Mouse (Mus musculus): ENCODE results near the gene Ctnnbip1. TPM values are rescaled to one million over a fixed set of nuclear protein-coding genes. Genes with fewer than 3 reads are reported as not detected.

Gene Ctnnbip1
- total RNA-seq (2021): 10 to 100 TPM; 61.4 to 76.9 TPM
- long read RNA-seq, experiment 1, transcript Ctnnbip1-201 (5 exons, 2,674 nt): major isoform, 152 of 173 reads
- long read RNA-seq, experiment 1, partial matches to known transcripts: 2 of 173 reads
- long read RNA-seq, experiment 1, other reads (novel, unspliced or antisense): 15 of 173 reads
- long read RNA-seq, experiment 2, transcript Ctnnbip1-201 (5 exons, 2,674 nt): major isoform, 147 of 175 reads
- long read RNA-seq, experiment 2, partial matches to known transcripts: 12 of 175 reads
- long read RNA-seq, experiment 2, other reads (novel, unspliced or antisense): 14 of 175 reads

- DNase-seq: peak; percentile 97
These were observed at the start of gene Ctnnbip1 for GRCm38 (mm10) chr4:149517868-149518340. Ctnnbip1 (plus strand) TSS chr4:149518236.

DNA sequence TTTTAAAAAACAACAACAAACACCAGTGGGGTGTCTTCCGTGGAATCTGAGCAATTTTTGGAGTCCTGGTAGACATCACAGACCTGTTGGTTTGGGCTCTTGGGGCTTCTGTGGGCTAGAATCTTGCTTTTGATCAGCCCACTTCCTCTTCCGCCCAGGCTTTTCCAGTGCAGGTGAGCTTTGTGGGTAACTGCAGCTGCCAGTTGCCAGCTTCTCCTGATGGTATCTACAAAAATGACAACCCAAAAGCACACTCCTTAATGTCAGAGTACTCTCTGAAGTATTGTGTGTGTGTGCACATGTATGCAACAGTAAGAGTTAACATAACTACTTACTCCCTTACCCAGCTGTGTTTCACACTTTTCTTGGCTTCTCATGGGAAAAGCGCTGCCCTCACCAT is 48.5 kb upstream of the Ctnnbip1 start:
- no peak for DNase-seq

- DNase-seq: no peak
These were observed 42.9 kb upstream of the Ctnnbip1 start for GRCm38 (mm10) chr4:149475096-149475495.

DNA sequence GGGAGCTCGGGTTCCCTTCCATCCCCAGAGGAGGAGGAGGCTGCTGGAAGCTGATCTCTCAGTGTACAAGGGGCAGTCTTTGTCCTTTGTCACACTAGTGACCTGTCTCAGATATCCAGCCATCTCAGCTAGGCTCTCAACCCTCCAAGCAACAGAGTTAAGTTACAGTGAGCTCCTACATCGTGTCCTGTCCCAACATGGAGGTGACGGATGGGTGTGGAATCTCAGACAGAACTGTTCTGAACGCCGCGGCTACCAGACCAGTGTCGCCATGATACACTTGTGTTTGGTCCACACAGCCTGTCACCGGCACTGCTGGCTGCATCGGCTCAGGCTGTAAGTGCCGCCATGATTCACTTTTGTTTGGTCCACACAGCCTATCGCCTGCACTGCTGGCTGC is 41.0 kb upstream of the Ctnnbip1 start, which contains the start of gene Tmem274:
TSS of gene Tmem274 (plus strand) at position 301 of the 400 bp plus-strand sequence.
- DNase-seq: no peak

GRCm38 (mm10) chr4:149484566-149484965 is 33.5 kb upstream of the Ctnnbip1 start:
- DNase-seq: no peak

DNA sequence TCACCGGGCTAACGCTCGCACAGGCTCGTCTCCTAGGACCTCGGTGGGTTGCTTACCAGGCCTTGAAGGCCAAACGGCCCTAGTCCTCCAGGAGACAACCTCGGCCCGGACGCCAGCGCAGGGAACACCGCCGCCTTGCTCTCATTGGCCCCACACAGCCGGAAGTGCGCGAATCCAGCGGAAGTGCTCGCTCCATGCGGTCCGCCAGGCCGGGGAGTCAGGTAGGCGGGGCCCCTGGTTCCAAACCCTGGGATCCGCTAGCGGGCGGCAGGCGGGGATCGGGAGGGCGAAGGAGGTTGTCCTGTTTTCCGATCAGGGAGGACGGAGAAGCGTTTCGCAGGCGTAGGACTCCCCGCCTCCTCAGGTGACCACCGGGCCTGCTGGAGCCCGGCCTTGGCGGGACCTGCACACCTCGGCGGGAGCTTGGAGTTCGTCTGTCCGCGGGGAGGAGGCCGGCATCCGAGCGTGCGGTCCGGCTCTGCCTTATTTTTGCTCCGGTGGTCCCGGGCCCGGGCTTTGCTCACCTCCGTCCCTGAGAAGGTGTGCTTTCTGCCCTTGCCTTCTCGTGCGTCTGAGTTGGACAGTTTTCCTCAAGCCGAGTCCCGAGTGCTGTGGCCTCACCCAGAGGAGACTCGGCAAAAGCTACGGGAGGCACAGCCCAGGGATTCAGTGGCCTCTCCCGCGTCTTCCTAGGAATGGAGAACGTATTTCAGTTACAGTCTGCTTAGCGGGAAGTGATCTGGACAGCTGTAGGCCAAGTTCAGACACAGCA is 32.8 kb upstream of the Ctnnbip1 start, which contains the start of the genes Nmnat1 and Lzic:
TSS of gene Nmnat1 (minus strand) at position 150 of the 772 bp plus-strand sequence.
TSS of gene Lzic (plus strand) at position 177 of the 772 bp plus-strand sequence.
- DNase-seq: peak; percentile 93

- DNase-seq: no peak
These were observed 32.2 kb upstream of the Ctnnbip1 start for GRCm38 (mm10) chr4:149485825-149486206.

- no peak for DNase-seq
These were observed 30.3 kb upstream of the Ctnnbip1 start for GRCm38 (mm10) chr4:149487729-149488128.

GRCm38 (mm10) chr4:149489415-149490240 is 28.4 kb upstream of the Ctnnbip1 start:
- DNase-seq: no peak

DNA sequence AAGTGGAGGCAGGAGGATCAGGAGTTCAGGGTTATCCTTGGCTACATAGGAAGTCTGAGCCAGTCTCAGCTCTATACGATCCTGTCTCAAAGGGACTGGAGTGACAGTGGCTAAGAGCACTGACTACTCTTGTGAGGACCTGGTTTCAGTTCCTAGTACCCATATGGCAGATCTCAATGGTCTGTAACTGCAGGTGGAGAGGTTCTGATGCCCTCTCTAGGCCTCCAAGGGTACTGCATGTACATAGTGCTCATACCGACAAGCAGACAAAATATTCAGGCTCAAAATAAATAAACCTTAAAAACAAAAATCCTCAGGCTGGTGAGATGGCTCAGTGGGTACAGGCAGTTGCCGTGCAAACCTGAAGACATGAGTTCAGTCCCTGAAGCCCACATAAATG is 26.9 kb upstream of the Ctnnbip1 start:
- no peak for DNase-seq

DNA sequence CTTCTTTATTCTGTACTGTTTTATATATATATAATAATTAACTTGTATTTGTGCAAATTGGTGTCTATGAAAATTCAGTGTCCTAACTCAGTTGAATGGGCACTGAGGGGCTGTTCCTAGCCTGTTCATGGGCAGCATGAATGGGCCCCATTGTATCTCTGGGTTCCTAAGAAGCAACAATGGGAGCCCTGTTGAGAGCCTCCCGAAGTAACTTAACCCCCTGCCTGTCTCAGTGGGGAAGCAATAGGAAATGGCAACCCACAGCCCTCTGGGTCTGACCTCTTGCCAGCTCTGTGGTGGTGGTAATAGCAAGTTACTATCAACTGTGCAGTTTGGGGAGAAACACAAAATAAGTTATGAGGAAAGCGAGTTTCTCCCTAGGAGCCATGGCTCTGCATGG is 21.4 kb upstream of the Ctnnbip1 start:
- no peak for DNase-seq

GRCm38 (mm10) chr4:149498901-149499300 is 19.1 kb upstream of the Ctnnbip1 start:
- no peak for DNase-seq

GRCm38 (mm10) chr4:149499790-149500189 is 18.2 kb upstream of the Ctnnbip1 start:
- no peak for DNase-seq

DNA sequence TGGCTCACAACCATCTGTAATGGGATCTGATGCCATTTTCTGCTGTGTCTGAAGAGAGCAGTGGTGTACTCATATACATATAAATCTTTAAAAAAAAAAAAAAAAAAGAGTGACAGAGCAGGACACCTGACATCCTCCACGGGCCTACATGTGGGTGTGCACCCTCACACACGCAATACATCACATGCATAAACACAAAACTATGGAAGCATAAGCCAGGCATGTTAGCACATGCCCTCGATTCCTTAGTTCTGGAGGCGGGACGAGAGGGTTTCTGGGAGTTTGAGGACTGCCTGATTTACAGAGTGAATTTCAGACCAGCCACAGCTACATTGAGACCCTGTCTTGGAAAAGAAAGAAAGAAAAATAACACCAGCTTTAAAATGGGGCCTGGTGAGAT is 13.7 kb upstream of the Ctnnbip1 start:
- no peak for DNase-seq

GRCm38 (mm10) chr4:149504858-149505257 is 13.2 kb upstream of the Ctnnbip1 start:
- DNase-seq: no peak

GRCm38 (mm10) chr4:149505261-149505967 is 12.6 kb upstream of the Ctnnbip1 start:
- DNase-seq: no peak

- DNase-seq: no peak
These were observed 11.1 kb upstream of the Ctnnbip1 start for GRCm38 (mm10) chr4:149506904-149507303.

DNA sequence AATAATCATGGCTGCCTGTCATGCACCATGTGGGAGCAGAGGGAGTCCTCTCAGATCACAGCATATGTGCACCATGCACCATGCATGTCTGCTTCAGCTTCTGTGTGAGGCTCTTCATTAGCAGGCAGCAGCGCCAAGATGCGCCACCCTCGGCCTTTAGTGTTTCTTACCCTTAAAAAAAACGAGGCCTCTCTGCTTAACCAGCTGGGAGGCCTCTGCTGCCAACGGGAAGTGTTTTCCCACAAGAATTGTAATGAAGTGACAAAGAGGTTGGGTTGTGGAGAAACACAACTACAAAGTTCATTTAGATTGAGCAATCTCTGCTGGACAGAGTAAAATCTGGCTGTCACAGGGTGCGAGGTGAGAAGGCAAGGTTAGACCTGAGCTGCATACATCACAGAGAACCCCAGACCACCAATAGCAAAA is 6.8 kb upstream of the Ctnnbip1 start:
- no peak for DNase-seq

- DNase-seq: no peak
These were observed 6.0 kb upstream of the Ctnnbip1 start for GRCm38 (mm10) chr4:149512072-149512471.

GRCm38 (mm10) chr4:149515706-149516105 is 2.3 kb upstream of the Ctnnbip1 start:
- no peak for DNase-seq

DNA sequence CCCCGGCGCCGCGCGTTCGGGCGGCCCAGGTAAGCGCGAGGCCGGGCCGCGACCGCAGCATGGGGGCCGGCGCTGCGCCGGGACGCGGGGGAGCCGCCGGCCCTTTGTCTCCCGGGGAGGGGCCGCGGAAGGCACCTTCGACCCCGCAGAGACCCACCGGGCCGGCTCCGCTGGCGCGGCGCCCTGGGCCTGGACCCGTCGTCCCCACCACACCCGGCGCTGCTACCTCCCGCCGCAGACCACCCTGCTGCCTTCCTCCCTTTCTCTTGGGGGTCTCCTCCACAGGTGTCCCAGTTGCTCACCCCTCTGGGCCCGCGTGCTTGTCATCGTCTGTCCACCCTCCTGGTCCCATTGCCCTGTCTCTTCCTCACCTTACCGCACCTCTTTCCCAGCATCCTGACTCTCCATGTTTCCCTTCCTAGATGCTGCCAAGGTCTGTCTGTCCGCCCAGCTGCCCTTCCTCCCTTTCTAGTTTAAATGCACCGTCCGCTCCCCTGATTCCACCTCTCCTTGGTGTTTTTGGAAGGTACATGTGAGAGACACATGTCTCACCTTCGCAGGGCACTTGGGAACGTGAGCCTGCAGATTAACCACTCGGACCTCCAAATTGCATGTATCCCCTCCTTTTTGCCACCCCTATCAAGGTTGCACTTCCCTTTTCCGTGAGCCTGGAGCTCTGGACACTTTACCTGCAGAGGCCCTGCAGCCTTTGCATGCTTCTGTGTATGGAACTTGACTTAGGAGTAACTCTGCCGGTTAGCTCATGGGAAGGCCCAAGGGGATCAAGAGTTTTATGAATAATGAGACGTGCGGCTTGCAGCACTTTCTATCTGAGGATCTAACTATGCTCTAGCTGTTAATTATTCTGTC is 550 bp downstream of the Ctnnbip1 start:
- no peak for DNase-seq
